ENCODE assay signal across 8 mouse cellular contexts in the genomic region with DNA sequence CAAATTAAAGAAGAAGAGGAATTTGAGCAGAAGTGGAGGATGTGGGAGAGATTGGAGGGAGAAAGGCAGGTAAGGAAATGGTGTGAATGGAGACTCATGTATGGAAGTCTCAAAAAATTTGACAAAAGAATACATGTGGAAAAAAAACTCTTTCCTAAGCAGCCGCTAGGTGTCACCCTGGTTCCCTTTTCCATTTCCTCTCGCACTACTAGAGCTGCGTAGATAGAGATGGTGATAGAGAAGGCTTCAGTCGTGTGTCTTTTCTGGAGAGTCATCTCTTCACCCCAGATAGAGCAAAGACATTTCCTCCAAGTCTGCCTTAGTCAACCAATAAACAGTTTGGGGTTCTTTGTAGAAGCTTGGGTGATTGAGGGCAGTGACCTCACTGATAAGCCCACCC. TPM values are rescaled to one million over a fixed set of nuclear protein-coding genes. Genes with fewer than 3 reads are reported as not detected.
DNase-seq lines count a peak whose midpoint lies in the region; ATAC-seq and TF ChIP-seq lines count a peak whose summit lies in the region.

No protein-coding gene starts in this region.

- H3K27me3 ChIP-seq in intestine, embryonic 14.5 days (replicated peaks; ENCODE audit: control insufficient read depth, insufficient read depth, low read length) = no peaks in the 10 kb centered on the region
- H3K27me3 ChIP-seq in intestine, embryonic 16.5 days (replicated peaks; ENCODE audit: control insufficient read depth, insufficient read depth, low read length) = no peaks in the 10 kb centered on the region
- peaks cover 5% of the 10 kb centered on the region for H3K27me3 ChIP-seq in limb, embryonic 13.5 days
- no peaks in the 10 kb centered on the region for H3K27me3 ChIP-seq in midbrain, embryonic 14.5 days (ENCODE audit: control insufficient read depth, insufficient read depth, low read length)
- H3K27me3 ChIP-seq in thymus, adult 2 months (ENCODE audit: control insufficient read depth, insufficient read depth, low read length) = no peaks in the 10 kb centered on the region

- H3K4me2 ChIP-seq in intestine, embryonic 14.5 days (ENCODE audit: low read length) = no peak overlapping the region
- no peak overlapping the region for H3K4me2 ChIP-seq in intestine, embryonic 16.5 days (ENCODE audit: low read depth, low read length)
- H3K4me2 ChIP-seq in limb, embryonic 13.5 days (replicated peaks) = no peak overlapping the region
- H3K4me2 ChIP-seq in midbrain, embryonic 14.5 days (ENCODE audit: low read length) = no peak overlapping the region

- no peak overlapping the region for H3K4me3 ChIP-seq in intestine, embryonic 14.5 days (ENCODE audit: low read depth, low read length)
- no peak overlapping the region for H3K4me3 ChIP-seq in intestine, embryonic 16.5 days (ENCODE audit: low read length)
- H3K4me3 ChIP-seq in limb, embryonic 13.5 days = no peak overlapping the region
- no peak overlapping the region for H3K4me3 ChIP-seq in midbrain, embryonic 14.5 days (replicated peaks; ENCODE audit: low read depth, low read length)
- H3K4me3 ChIP-seq in thymus, adult 2 months (ENCODE audit: control insufficient read depth, insufficient read depth, low read length) = no peak overlapping the region

- H3K9me3 ChIP-seq in intestine, embryonic 14.5 days (ENCODE audit: control insufficient read depth, low read length) = no peaks in the 10 kb centered on the region
- no peaks in the 10 kb centered on the region for H3K9me3 ChIP-seq in intestine, embryonic 16.5 days (ENCODE audit: control insufficient read depth, low read length)
- no peaks in the 10 kb centered on the region for H3K9me3 ChIP-seq in limb, embryonic 13.5 days
- H3K9me3 ChIP-seq in midbrain, embryonic 14.5 days (ENCODE audit: control insufficient read depth, low read length) = no peaks in the 10 kb centered on the region

- peak; percentile 36; the same call in 1 of the 2 replicates for ATAC-seq in intestine, embryonic 14.5 days (replicated peaks; ENCODE audit: low FRiP score, low TSS enrichment, low read depth)
- ATAC-seq in intestine, embryonic 16.5 days = no peak
- 0 out of 2 replicates have a peak, but pooled peaks have one; percentile 46 for ATAC-seq in limb, embryonic 13.5 days (ENCODE audit: low FRiP score, low read depth)
- no peak for ATAC-seq in midbrain, embryonic 14.5 days (ENCODE audit: low FRiP score, low TSS enrichment)

- H3K36me3 ChIP-seq in intestine, embryonic 14.5 days (ENCODE audit: control insufficient read depth, insufficient read depth, low read length) = no peaks in the 10 kb centered on the region
- no peaks in the 10 kb centered on the region for H3K36me3 ChIP-seq in intestine, embryonic 16.5 days (ENCODE audit: control insufficient read depth, insufficient read depth, low read length)
- no peaks in the 10 kb centered on the region for H3K36me3 ChIP-seq in limb, embryonic 13.5 days
- no peaks in the 10 kb centered on the region for H3K36me3 ChIP-seq in midbrain, embryonic 14.5 days (ENCODE audit: control insufficient read depth, insufficient read depth, low read length)
- H3K36me3 ChIP-seq in thymus, adult 2 months (ENCODE audit: control insufficient read depth, insufficient read depth, low read length) = no peaks in the 10 kb centered on the region

- 1% methylated on average over 4 of the region's 4 CpGs for WGBS in intestine, embryonic 14.5 days
- WGBS in intestine, embryonic 16.5 days = 0% methylated on average over 4 of the region's 4 CpGs
- 1% methylated on average over 4 of the region's 4 CpGs for WGBS in limb, embryonic 13.5 days
- WGBS in midbrain, embryonic 14.5 days = 2% methylated on average over 4 of the region's 4 CpGs
- WGBS in thymus, adult 2 months = under 1% methylated on average over 4 of the region's 4 CpGs

- no peak for TF ChIP-seq CTCF in thymus, adult 2 months (IDR thresholded peaks at IDR 0.05; ENCODE audit: borderline replicate concordance, control insufficient read depth, extremely low read depth, insufficient read depth, low read length, poor library complexity)

- peaks cover 22% of the 10 kb centered on the region for H3K4me1 ChIP-seq in intestine, embryonic 14.5 days (replicated peaks; ENCODE audit: control insufficient read depth, insufficient read depth, low read length)
- H3K4me1 ChIP-seq in intestine, embryonic 16.5 days (ENCODE audit: control insufficient read depth, insufficient read depth, low read length) = peaks cover 15% of the 10 kb centered on the region
- H3K4me1 ChIP-seq in limb, embryonic 13.5 days = peaks cover 17% of the 10 kb centered on the region
- no peaks in the 10 kb centered on the region for H3K4me1 ChIP-seq in midbrain, embryonic 14.5 days (ENCODE audit: control insufficient read depth, insufficient read depth, low read length)
- peaks cover 11% of the 10 kb centered on the region for H3K4me1 ChIP-seq in thymus, adult 2 months (replicated peaks; ENCODE audit: control insufficient read depth, insufficient read depth, low read length)

- DNase-seq in intestine, embryonic 14.5 days (ENCODE audit: low spot score) = peak; percentile 78
- peak; percentile 56 for DNase-seq in ES-CJ7 (ENCODE audit: low read depth, low spot score)
- DNase-seq in cerebellum, adult 9-11 months = peak; percentile 49
- DNase-seq in heart, postnatal 36 days = peak; percentile 59 to 61
- DNase-seq in midbrain, embryonic 14.5 days = peak; percentile 78
- peak; percentile 74 for DNase-seq in thymus, adult 2 months

- no peak overlapping the region for H3K27ac ChIP-seq in intestine, embryonic 14.5 days (ENCODE audit: low read depth)
- no peak overlapping the region; the same call in 1 of the 2 replicates for H3K27ac ChIP-seq in intestine, embryonic 16.5 days (ENCODE audit: low read length)
- no peak overlapping the region for H3K27ac ChIP-seq in limb, embryonic 13.5 days
- H3K27ac ChIP-seq in midbrain, embryonic 14.5 days (replicated peaks; ENCODE audit: low read depth, low read length) = no peak overlapping the region
- no peak overlapping the region for H3K27ac ChIP-seq in thymus, adult 2 months (ENCODE audit: control insufficient read depth, insufficient read depth, low read length)

- H3K9ac ChIP-seq in intestine, embryonic 14.5 days (ENCODE audit: low read length) = no peak overlapping the region
- no peak overlapping the region for H3K9ac ChIP-seq in intestine, embryonic 16.5 days (ENCODE audit: low read depth, low read length)
- no peak overlapping the region for H3K9ac ChIP-seq in limb, embryonic 13.5 days
- H3K9ac ChIP-seq in midbrain, embryonic 14.5 days (replicated peaks; ENCODE audit: low read length) = no peak overlapping the region

- TF ChIP-seq POLR2A in thymus, adult 2 months (IDR thresholded peaks at IDR 0.05; ENCODE audit: control insufficient read depth, extremely low read depth, insufficient read depth, low read length, poor library complexity) = no peak

- intact Hi-C loops in heart, postnatal 36 days (cut with DNase I) = loop anchor here (1.0 to 5.0 kb wide), 5 partner anchors 229 to 398 kb away; a partner anchor contains a TSS

RNA-seq across cellular contexts. Expression of a gene that starts 3.0 kb away (rescaled TPM):
- 14.7 and 16.2 TPM in 2 replicates for polyA plus RNA-seq in intestine, embryonic 14.5 days (2014; fragmentation: Nextera tagmentation; extraction: Ambion mirVana)
- polyA plus RNA-seq in intestine, embryonic 16.5 days (2015; fragmentation: Nextera tagmentation; extraction: Ambion mirVana) = 15.6 and 15.8 TPM in 2 replicates
- 10 to 100 TPM; 12.5 to 13.5 TPM for total RNA-seq in heart, postnatal 36 days (2021)
- polyA plus RNA-seq in limb, embryonic 13.5 days (2015; fragmentation: Nextera tagmentation; extraction: Ambion mirVana) = 4.6 and 5.4 TPM in 2 replicates
- polyA plus RNA-seq in midbrain, embryonic 14.5 days (2014; fragmentation: Nextera tagmentation; extraction: Ambion mirVana) = 1.4 and 5.0 TPM in 2 replicates
- polyA plus RNA-seq in thymus, adult 2 months (2012; rRNA removed) = 17.7 and 20.0 TPM in 2 replicates

RNA-seq across cellular contexts. Expression of a gene that starts 27.5 kb away (rescaled TPM):
- polyA plus RNA-seq in intestine, embryonic 14.5 days (2014; fragmentation: Nextera tagmentation; extraction: Ambion mirVana) = 0.12 and 0.30 TPM in 2 replicates
- 0.28 and 0.37 TPM in 2 replicates for polyA plus RNA-seq in intestine, embryonic 16.5 days (2015; fragmentation: Nextera tagmentation; extraction: Ambion mirVana)
- total RNA-seq in heart, postnatal 36 days (2021) = 1 to 10 TPM in 1 of 2 experiments, under 1 TPM in 1; 0.86 to 3.0 TPM
- polyA plus RNA-seq in limb, embryonic 13.5 days (2015; fragmentation: Nextera tagmentation; extraction: Ambion mirVana) = 0.10 and 0.13 TPM in 2 replicates
- polyA plus RNA-seq in midbrain, embryonic 14.5 days (2014; fragmentation: Nextera tagmentation; extraction: Ambion mirVana) = 0.34 TPM in 1 of 2 replicates, not detected in the other
- 0.34 and 0.47 TPM in 2 replicates for polyA plus RNA-seq in thymus, adult 2 months (2012; rRNA removed)

RNA-seq across cellular contexts. Expression of a gene that starts 48.0 kb away (rescaled TPM):
- 3.9 and 4.1 TPM in 2 replicates for polyA plus RNA-seq in intestine, embryonic 14.5 days (2014; fragmentation: Nextera tagmentation; extraction: Ambion mirVana)
- 1.3 and 1.4 TPM in 2 replicates for polyA plus RNA-seq in intestine, embryonic 16.5 days (2015; fragmentation: Nextera tagmentation; extraction: Ambion mirVana)
- total RNA-seq in heart, postnatal 36 days (2021) = 1 to 10 TPM; 3.5 to 3.9 TPM
- 3.1 and 4.9 TPM in 2 replicates for polyA plus RNA-seq in limb, embryonic 13.5 days (2015; fragmentation: Nextera tagmentation; extraction: Ambion mirVana)
- polyA plus RNA-seq in midbrain, embryonic 14.5 days (2014; fragmentation: Nextera tagmentation; extraction: Ambion mirVana) = 3.2 and 4.5 TPM in 2 replicates
- polyA plus RNA-seq in thymus, adult 2 months (2012; rRNA removed) = 8.1 and 20.2 TPM in 2 replicates

RNA-seq across cellular contexts. Expression of a gene that starts 48.5 kb away (rescaled TPM):
- polyA plus RNA-seq in intestine, embryonic 14.5 days (2014; fragmentation: Nextera tagmentation; extraction: Ambion mirVana) = 1.4 and 1.5 TPM in 2 replicates
- 0.78 and 1.2 TPM in 2 replicates for polyA plus RNA-seq in intestine, embryonic 16.5 days (2015; fragmentation: Nextera tagmentation; extraction: Ambion mirVana)
- 10 to 100 TPM; 17.8 to 26.2 TPM for total RNA-seq in heart, postnatal 36 days (2021)
- 1.0 and 1.2 TPM in 2 replicates for polyA plus RNA-seq in limb, embryonic 13.5 days (2015; fragmentation: Nextera tagmentation; extraction: Ambion mirVana)
- polyA plus RNA-seq in midbrain, embryonic 14.5 days (2014; fragmentation: Nextera tagmentation; extraction: Ambion mirVana) = 0.75 and 1.6 TPM in 2 replicates
- polyA plus RNA-seq in thymus, adult 2 months (2012; rRNA removed) = 11.6 and 13.0 TPM in 2 replicates

RNA-seq across cellular contexts. Expression of a gene that starts 57.3 kb away (rescaled TPM):
- 5.0 and 6.2 TPM in 2 replicates for polyA plus RNA-seq in intestine, embryonic 14.5 days (2014; fragmentation: Nextera tagmentation; extraction: Ambion mirVana)
- polyA plus RNA-seq in intestine, embryonic 16.5 days (2015; fragmentation: Nextera tagmentation; extraction: Ambion mirVana) = 4.1 and 5.9 TPM in 2 replicates
- 10 to 100 TPM; 21.0 to 22.7 TPM for total RNA-seq in heart, postnatal 36 days (2021)
- polyA plus RNA-seq in limb, embryonic 13.5 days (2015; fragmentation: Nextera tagmentation; extraction: Ambion mirVana) = 7.8 and 8.7 TPM in 2 replicates
- 6.3 and 8.4 TPM in 2 replicates for polyA plus RNA-seq in midbrain, embryonic 14.5 days (2014; fragmentation: Nextera tagmentation; extraction: Ambion mirVana)
- polyA plus RNA-seq in thymus, adult 2 months (2012; rRNA removed) = 41.7 and 41.9 TPM in 2 replicates

Comparison
In these comparisons a context has a peak if more than half of its experiments do, and no peak if none do; other contexts are left out.
1. ATAC-seq: peak in intestine, embryonic 14.5 days (single experiment) and limb, embryonic 13.5 days (single experiment); none in intestine, embryonic 16.5 days (single experiment) and midbrain, embryonic 14.5 days (single experiment).
2. Peak in every context shown above with its lines, with median percentiles within 50 percentile points of each other: DNase-seq.